8 mouse cellular contexts compared by ENCODE assay signal in genomic region chr10:63386991-63387390, GRCm38 (mm10). TPM values are rescaled to one million over a fixed set of nuclear protein-coding genes. Genes with fewer than 3 reads are reported as not detected.
DNase-seq lines count a peak whose midpoint lies in the region; ATAC-seq and TF ChIP-seq lines count a peak whose summit lies in the region.

No protein-coding gene starts in this region.

- no peak for DNase-seq in heart, postnatal 10 days
- peak; percentile 54 for DNase-seq in MEL (ENCODE audit: low read depth, low spot score)
- peak; percentile 18 for DNase-seq in heart, postnatal 0 days (ENCODE audit: low spot score)
- DNase-seq in spleen, postnatal 36 days (ENCODE audit: low spot score in 2 of 2): no peak
- DNase-seq in ovary, adult 18-20 months (ENCODE audit: low spot score): no peak

- intact Hi-C loops in heart, postnatal 10 days (cut with DNase I): no loop called here

- H3K4me3 ChIP-seq in heart, embryonic 13.5 days: peak overlapping the region; percentile 72
- H3K4me3 ChIP-seq in MEL (ENCODE audit: control insufficient read depth in 1 of 2, insufficient read depth in 1 of 2, low read depth in 2 of 2, low read length in 2 of 2) (peak overlapping the region; percentile 73 to 86), macrophage (ENCODE audit: inconsistent target) (peak overlapping the region; percentile 71)
- H3K4me3 ChIP-seq in heart, postnatal 0 days (ENCODE audit: low read depth, low read length): peak overlapping the region; percentile 53

- no peaks in the 10 kb centered on the region for H3K27me3 ChIP-seq in heart, embryonic 13.5 days (replicated peaks)
- H3K27me3 ChIP-seq in MEL (ENCODE audit: control insufficient read depth in 1 of 2, insufficient read depth in 2 of 2, low read length in 2 of 2): no peaks in the 10 kb centered on the region
- no peaks in the 10 kb centered on the region for H3K27me3 ChIP-seq in heart, postnatal 0 days (ENCODE audit: control insufficient read depth, insufficient read depth, low read length)

- no peaks in the 10 kb centered on the region for H3K79me2 ChIP-seq in MEL (ENCODE audit: control insufficient read depth, insufficient read depth, low read length, poor library complexity)
- H3K79me2 ChIP-seq in macrophage (ENCODE audit: inconsistent target): no peaks in the 10 kb centered on the region

- H3K36me3 ChIP-seq in heart, embryonic 13.5 days: no peaks in the 10 kb centered on the region
- H3K36me3 ChIP-seq in MEL (ENCODE audit: control insufficient read depth in 1 of 2, insufficient read depth in 2 of 2, low read length in 2 of 2) (no peaks in the 10 kb centered on the region; a peak in 2 of 4 replicates), macrophage (ENCODE audit: inconsistent target) (no peaks in the 10 kb centered on the region)
- no peaks in the 10 kb centered on the region for H3K36me3 ChIP-seq in heart, postnatal 0 days (replicated peaks; ENCODE audit: control insufficient read depth, insufficient read depth, low read length)

- WGBS in heart, embryonic 13.5 days: 3% methylated on average over 10 of the region's 10 CpGs
- WGBS in heart, postnatal 0 days: 2% methylated on average over 10 of the region's 10 CpGs
- 5% methylated on average over 10 of the region's 10 CpGs for WGBS in macrophage (ENCODE audit: missing documents)

- no peak for TF ChIP-seq EP300 in MEL (IDR thresholded peaks at IDR 0.05; ENCODE audit: low read depth in 1 of 2, low read length in 2 of 2)
- no peak for TF ChIP-seq EP300 in heart, postnatal 0 days (IDR thresholded peaks at IDR 0.05; ENCODE audit: low read depth)

- H3K4me2 ChIP-seq in heart, embryonic 13.5 days: peak overlapping the region; percentile 89
- H3K4me2 ChIP-seq in heart, postnatal 0 days (ENCODE audit: low read depth, low read length): peak overlapping the region; percentile 67

- no peaks in the 10 kb centered on the region for H3K9me3 ChIP-seq in heart, embryonic 13.5 days
- H3K9me3 ChIP-seq in MEL (replicated peaks; ENCODE audit: insufficient read depth, low read length): no peaks in the 10 kb centered on the region
- H3K9me3 ChIP-seq in heart, postnatal 0 days (replicated peaks; ENCODE audit: control insufficient read depth, low read length): no peaks in the 10 kb centered on the region

- peak overlapping the region; percentile 90 for H3K27ac ChIP-seq in heart, embryonic 13.5 days (replicated peaks)
- no peak overlapping the region for H3K27ac ChIP-seq in MEL (ENCODE audit: control insufficient read depth, low read depth, low read length)
- peak overlapping the region; percentile 59 for H3K27ac ChIP-seq in heart, postnatal 0 days (ENCODE audit: low read depth)
- peak overlapping the region; percentile 42 for H3K27ac ChIP-seq in macrophage

- H3K9ac ChIP-seq in heart, embryonic 13.5 days: peak overlapping the region; percentile 84
- H3K9ac ChIP-seq in MEL (ENCODE audit: control insufficient read depth, low read depth, low read length, poor library complexity, severe bottlenecking): peak overlapping the region; percentile 68
- H3K9ac ChIP-seq in heart, postnatal 0 days (replicated peaks; ENCODE audit: low read depth, low read length): peak overlapping the region; percentile 58

- TF ChIP-seq CTCF in MEL (IDR thresholded peaks at IDR 0.05 in 2 of 3, conservative IDR thresholded peaks at IDR 0.05 in 1 of 3; ENCODE audit: control insufficient read depth in 1 of 3, insufficient read depth in 1 of 3, low read depth in 2 of 3, low read length in 3 of 3, poor library complexity in 1 of 3, severe bottlenecking in 1 of 3): no peak
- TF ChIP-seq CTCF in heart, postnatal 0 days (IDR thresholded peaks at IDR 0.05; ENCODE audit: low read depth): no peak

- no peak for TF ChIP-seq RAD21 in MEL (IDR thresholded peaks at IDR 0.05; ENCODE audit: low read depth, low read length)

- no peak for ATAC-seq in heart, embryonic 13.5 days (ENCODE audit: extremely low read depth, insufficient number of reproducible peaks, low FRiP score, low TSS enrichment)
- no peak for ATAC-seq in heart, postnatal 0 days (ENCODE audit: insufficient read depth, low read depth)
- no peak for ATAC-seq in megakaryocyte progenitor cell, adult 5-6 weeks (replicated peaks; ENCODE audit: poor library complexity)

- no peak for TF ChIP-seq POLR2A in MEL (IDR thresholded peaks at IDR 0.05; ENCODE audit: control insufficient read depth in 1 of 2, insufficient read depth in 1 of 2, low read depth in 1 of 2, low read length in 2 of 2, poor library complexity in 1 of 2)

- peaks cover 4% of the 10 kb centered on the region for H3K4me1 ChIP-seq in heart, embryonic 13.5 days
- H3K4me1 ChIP-seq in MEL (ENCODE audit: control insufficient read depth in 1 of 2, insufficient read depth in 2 of 2, low read length in 2 of 2): peaks cover 0 to 3% of the 10 kb centered on the region in 2 experiments; a peak in 1 of 4 replicates
- H3K4me1 ChIP-seq in heart, postnatal 0 days (ENCODE audit: control insufficient read depth, insufficient read depth): no peaks in the 10 kb centered on the region

TF ChIP-seq in MEL, 35 proteins besides CTCF, POLR2A, EP300 and RAD21 (continues in another document):
- TF ChIP-seq USF1 (IDR thresholded peaks at IDR 0.05; ENCODE audit: low read depth, low read length) (no peak), POLR2AphosphoS2 (IDR thresholded peaks at IDR 0.05; ENCODE audit: low read length) (no peak), ELF1 (IDR thresholded peaks at IDR 0.05; ENCODE audit: low read depth, low read length) (no peak), KAT2A (conservative IDR thresholded peaks at IDR 0.05; ENCODE audit: low read depth, low read length) (no peak)

RNA-seq across cellular contexts. Expression of gene Dnajc12, which starts 4.7 kb away (rescaled TPM):
- polyA plus RNA-seq in heart, embryonic 13.5 days (2015; fragmentation: Nextera tagmentation; extraction: Ambion mirVana): 8.5 and 10.1 TPM in 2 replicates
- total RNA-seq in heart, postnatal 10 days (2021): 1 to 10 TPM; 7.8 to 8.7 TPM
- 2.7 and 2.9 TPM in 2 replicates for total RNA-seq in MEL (2012; rRNA removed)
- 1 to 10 TPM in 1 of 2 experiments, not detected in 1; 7.3 TPM for polyA plus RNA-seq in MEL (2012; ENCODE audit: insufficient read depth in 1 of 2, insufficient read length in 2 of 2, low read depth in 1 of 2, low replicate concordance in 2 of 2, missing spikeins in 1 of 2)
- 3.2 and 3.6 TPM in 2 replicates for total RNA-seq in heart, postnatal 0 days (2014; rRNA removed; ENCODE audit: low replicate concordance)
- 9.5 and 11.0 TPM in 2 replicates for polyA plus RNA-seq in heart, postnatal 0 days (2015; fragmentation: Nextera tagmentation; extraction: Ambion mirVana)
- total RNA-seq in macrophage (2018; cell fraction: chromatin; rRNA removed): 1 to 10 TPM; 1.3 to 8.2 (median 2.5) TPM
- total RNA-seq in macrophage (2018; cell fraction: cytosol; rRNA removed): 10 to 100 TPM in 9 of 26 experiments, 1 to 10 TPM in 17; 5.4 to 18.1 (median 9.7) TPM
- total RNA-seq in macrophage (2018; cell fraction: nucleus; rRNA removed): 1 to 10 TPM; 1.1 to 5.8 (median 3.2) TPM
- polyA plus RNA-seq in macrophage (2018): 9.2 to 14.2 TPM (median 9.3 TPM) in 3 replicates
- 7.4 and 15.1 TPM in 2 replicates for total RNA-seq in megakaryocyte progenitor cell, adult 5-6 weeks (2015)
- 5.3 and 5.9 TPM in 2 replicates for total RNA-seq in megakaryocyte progenitor cell, adult 5-6 weeks (2017)

RNA-seq across cellular contexts. Expression of gene Sirt1, which starts 5.5 kb away (rescaled TPM):
- polyA plus RNA-seq in heart, embryonic 13.5 days (2015; fragmentation: Nextera tagmentation; extraction: Ambion mirVana): 2.3 and 3.3 TPM in 2 replicates
- total RNA-seq in heart, postnatal 10 days (2021): 10 to 100 TPM; 12.4 to 14.2 TPM
- 9.1 and 13.2 TPM in 2 replicates for total RNA-seq in MEL (2012; rRNA removed)
- polyA plus RNA-seq in MEL (2012; ENCODE audit: insufficient read depth in 1 of 2, insufficient read length in 2 of 2, low read depth in 1 of 2, low replicate concordance in 2 of 2, missing spikeins in 1 of 2) (10 to 100 TPM in 1 of 2 experiments, not detected in 1; 19.8 TPM), macrophage (2018) (10.9 to 13.4 TPM (median 13.3 TPM) in 3 replicates)
- 10.4 and 10.7 TPM in 2 replicates for total RNA-seq in heart, postnatal 0 days (2014; rRNA removed; ENCODE audit: low replicate concordance)
- 2.1 and 2.5 TPM in 2 replicates for polyA plus RNA-seq in heart, postnatal 0 days (2015; fragmentation: Nextera tagmentation; extraction: Ambion mirVana)
- total RNA-seq in macrophage (2018; cell fraction: chromatin; rRNA removed): 100 to 1,000 TPM in 3 of 26 experiments, 10 to 100 TPM in 23; 23.5 to 168 (median 58.2) TPM
- total RNA-seq in macrophage (2018; cell fraction: cytosol; rRNA removed): 10 to 100 TPM in 22 of 26 experiments, 1 to 10 TPM in 4; 8.6 to 39.6 (median 15.8) TPM
- 100 to 1,000 TPM in 3 of 26 experiments, 10 to 100 TPM in 23; 25.1 to 141 (median 49.8) TPM for total RNA-seq in macrophage (2018; cell fraction: nucleus; rRNA removed)
- total RNA-seq in megakaryocyte progenitor cell, adult 5-6 weeks (2015): 44.1 and 50.3 TPM in 2 replicates
- 35.1 and 38.2 TPM in 2 replicates for total RNA-seq in megakaryocyte progenitor cell, adult 5-6 weeks (2017)

RNA-seq across cellular contexts. Expression of gene Gm7075, which starts 34.6 kb away (rescaled TPM):
- polyA plus RNA-seq in heart, embryonic 13.5 days (2015; fragmentation: Nextera tagmentation; extraction: Ambion mirVana): not detected in 2 replicates
- not detected for total RNA-seq in heart, postnatal 10 days (2021)
- total RNA-seq in MEL (2012; rRNA removed): not detected in 2 replicates
- not detected for polyA plus RNA-seq in MEL (2012; ENCODE audit: insufficient read depth in 1 of 2, insufficient read length in 2 of 2, low read depth in 1 of 2, low replicate concordance in 2 of 2, missing spikeins in 1 of 2)
- not detected in 2 replicates for total RNA-seq in heart, postnatal 0 days (2014; rRNA removed; ENCODE audit: low replicate concordance)
- not detected in 2 replicates for polyA plus RNA-seq in heart, postnatal 0 days (2015; fragmentation: Nextera tagmentation; extraction: Ambion mirVana)
- total RNA-seq in macrophage (2018; cell fraction: chromatin; rRNA removed): not detected
- not detected for total RNA-seq in macrophage (2018; cell fraction: cytosol; rRNA removed)
- not detected for total RNA-seq in macrophage (2018; cell fraction: nucleus; rRNA removed)
- not detected in 3 replicates for polyA plus RNA-seq in macrophage (2018)
- not detected in 2 replicates for total RNA-seq in megakaryocyte progenitor cell, adult 5-6 weeks (2015)
- total RNA-seq in megakaryocyte progenitor cell, adult 5-6 weeks (2017): not detected in 2 replicates

RNA-seq across cellular contexts. Expression of gene Ctnna3, which starts 42.9 kb away (rescaled TPM):
- 18.5 and 21.8 TPM in 2 replicates for polyA plus RNA-seq in heart, embryonic 13.5 days (2015; fragmentation: Nextera tagmentation; extraction: Ambion mirVana)
- total RNA-seq in heart, postnatal 10 days (2021): 10 to 100 TPM; 75.4 to 79.3 TPM
- total RNA-seq in MEL (2012; rRNA removed): not detected in 2 replicates
- polyA plus RNA-seq in MEL (2012; ENCODE audit: insufficient read depth in 1 of 2, insufficient read length in 2 of 2, low read depth in 1 of 2, low replicate concordance in 2 of 2, missing spikeins in 1 of 2) (not detected), macrophage (2018) (not detected in 3 replicates)
- 58.4 and 62.6 TPM in 2 replicates for total RNA-seq in heart, postnatal 0 days (2014; rRNA removed; ENCODE audit: low replicate concordance)
- polyA plus RNA-seq in heart, postnatal 0 days (2015; fragmentation: Nextera tagmentation; extraction: Ambion mirVana): 18.2 and 18.6 TPM in 2 replicates
- not detected for total RNA-seq in macrophage (2018; cell fraction: chromatin; rRNA removed)
- total RNA-seq in macrophage (2018; cell fraction: cytosol; rRNA removed): not detected
- under 1 TPM in 1 of 26 experiments, not detected in 25; 0.33 TPM for total RNA-seq in macrophage (2018; cell fraction: nucleus; rRNA removed)
- not detected in 2 replicates for total RNA-seq in megakaryocyte progenitor cell, adult 5-6 weeks (2015)
- not detected in 2 replicates for total RNA-seq in megakaryocyte progenitor cell, adult 5-6 weeks (2017)

Comparison
In these comparisons a context has a peak if more than half of its experiments do, and no peak if none do; other contexts are left out.
1. DNase-seq: peak in MEL (single experiment) and heart, postnatal 0 days (single experiment); none in heart, postnatal 10 days (0 of 2), spleen, postnatal 36 days (0 of 2) and ovary, adult 18-20 months (single experiment).
2. Peak in every context shown above with its lines, with median percentiles within 50 percentile points of each other: H3K4me3 ChIP-seq and H3K9ac ChIP-seq.